Mouse (Mus musculus) mesoderm, embryonic 11.5 days (tissue): ENCODE data around the gene Olfr231.

Experiments
- DNase-seq: peaks from one replicate; pipeline ENCODE4 v3.0.0-alpha.2; 2012; ENCODE audit warnings: low read depth, low spot score

The Olfr231 gene

GRCm38 (mm10) chr1:174121062-174121461 lies at the start of gene Olfr231:
Olfr231 (minus strand) TSS chr1:174121162.
- no peak for DNase-seq

DNA sequence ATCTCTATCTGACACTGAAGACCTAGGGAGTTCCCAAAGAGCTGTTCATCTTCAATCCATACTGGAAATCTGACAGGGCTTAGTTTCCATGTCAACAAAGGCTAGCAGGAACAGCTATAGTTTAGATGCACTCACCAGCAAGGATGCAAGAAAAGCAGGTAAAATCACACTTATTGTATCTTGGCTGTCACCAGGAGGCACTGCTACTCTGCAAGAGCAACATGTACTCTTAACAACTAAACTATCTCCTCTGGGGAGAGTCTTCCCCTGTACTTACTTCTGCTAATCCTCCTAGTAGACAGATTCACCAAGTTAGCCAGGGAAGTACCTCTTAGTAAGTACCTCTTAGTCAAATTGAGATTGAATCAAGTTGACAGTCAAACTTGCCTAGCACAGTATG lies 48.1 kb upstream of the Olfr231 start:
- peak; percentile 4 for DNase-seq

GRCm38 (mm10) chr1:174159095-174159494 lies 38.1 kb upstream of the Olfr231 start:
- DNase-seq = no peak

DNA sequence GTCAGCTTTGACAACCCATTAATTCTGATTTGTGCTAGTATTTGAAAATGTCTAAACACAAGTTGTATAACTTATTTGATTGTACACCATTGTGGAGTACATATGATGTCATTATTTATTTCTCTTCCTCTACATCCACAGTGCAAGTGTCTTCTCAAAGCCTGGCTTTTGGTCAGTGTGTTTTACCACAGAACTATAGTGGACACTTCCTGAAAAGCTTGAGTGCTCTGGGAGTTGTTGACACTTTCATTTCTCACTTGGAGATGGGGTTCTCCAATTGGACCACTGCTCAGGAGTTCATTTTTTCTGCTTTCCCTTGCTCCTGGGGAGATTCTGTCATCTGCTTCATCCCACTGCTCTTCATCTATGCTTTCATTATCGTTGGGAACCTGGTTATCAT lies 37.5 kb upstream of the Olfr231 start:
- DNase-seq = no peak

DNA sequence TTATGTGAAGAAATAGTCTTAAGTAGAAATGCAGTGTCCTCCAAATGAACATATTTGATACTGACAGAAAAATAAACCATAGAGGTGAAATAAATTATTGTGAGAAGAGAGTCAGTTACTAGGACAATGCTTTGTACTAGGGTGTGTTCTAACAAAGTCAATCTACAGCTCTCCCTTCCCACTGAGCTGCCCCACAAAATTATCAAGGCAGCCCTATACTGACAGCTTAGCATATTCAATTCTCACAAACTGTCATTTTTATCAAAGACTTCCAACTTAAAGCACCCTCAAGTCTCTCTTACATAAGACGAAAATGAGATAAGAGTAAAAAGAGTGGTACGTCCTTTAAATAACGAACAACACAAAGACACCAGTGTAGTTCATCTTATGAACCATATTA lies 36.7 kb upstream of the Olfr231 start:
- no peak for DNase-seq

DNA sequence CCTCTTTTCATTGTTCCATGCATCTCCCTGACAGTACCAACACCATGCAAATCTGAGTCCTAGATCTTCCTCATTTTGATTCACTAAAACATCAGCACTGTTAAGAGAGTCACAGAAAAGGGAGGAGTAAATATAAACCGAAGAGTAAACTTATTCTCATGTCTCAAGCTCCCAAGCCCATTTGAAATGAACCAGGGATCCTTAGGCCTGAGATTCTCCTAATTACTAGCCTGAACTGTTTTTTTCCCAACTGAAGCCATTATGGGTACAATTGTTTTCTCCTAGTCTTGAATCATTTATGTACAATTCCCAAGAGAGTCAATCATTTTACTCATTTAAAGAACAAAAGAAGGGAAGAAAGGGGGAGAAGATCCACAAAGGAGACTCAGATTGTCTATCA lies 34.4 kb upstream of the Olfr231 start, which contains the start of gene Olfr420:
TSS of gene Olfr420 (plus strand) at position 301 of the 400 bp plus-strand sequence.
- DNase-seq = no peak

DNA sequence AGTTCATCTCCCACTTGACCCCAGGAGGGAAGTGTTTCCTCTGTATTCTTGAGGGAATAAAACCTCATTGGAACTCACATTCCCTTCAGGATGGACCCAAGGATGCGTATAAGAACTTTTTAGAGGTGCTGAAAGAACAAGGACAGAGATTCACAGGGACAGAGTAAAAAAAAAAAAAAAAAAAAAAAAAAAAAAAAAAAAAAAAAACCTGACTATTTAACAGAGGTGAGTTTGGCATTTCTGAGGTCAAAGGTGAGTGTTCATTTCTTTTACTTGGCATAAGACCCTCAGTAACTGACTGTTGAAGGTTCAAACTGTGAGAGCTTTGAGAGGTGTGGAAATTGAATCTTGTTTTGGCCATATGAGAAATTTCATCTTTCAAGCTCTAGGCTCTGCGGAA lies 28.3 kb upstream of the Olfr231 start:
- no peak for DNase-seq

DNA sequence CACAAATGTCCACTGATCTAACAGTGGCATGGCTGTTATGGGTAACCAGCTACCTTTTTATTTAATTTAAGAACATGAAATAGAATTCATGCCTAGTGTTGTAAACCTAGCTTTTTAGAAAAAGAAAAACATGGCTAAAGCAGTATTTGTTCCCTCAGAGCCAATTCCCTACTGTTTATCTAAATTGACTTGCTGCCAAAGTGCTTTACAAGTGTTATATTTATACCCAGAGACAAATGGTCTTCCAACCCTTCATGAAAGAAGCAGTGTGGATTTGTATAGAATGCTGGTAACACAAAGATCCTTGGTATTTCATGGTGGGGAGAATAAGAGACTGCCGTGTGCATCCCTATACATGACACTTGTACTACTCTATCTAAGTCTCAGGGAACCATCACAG lies 25.7 kb upstream of the Olfr231 start:
- DNase-seq = no peak

- no peak for DNase-seq
Observed at GRCm38 (mm10) chr1:174141384-174141783, 20.4 kb upstream of the Olfr231 start.

DNA sequence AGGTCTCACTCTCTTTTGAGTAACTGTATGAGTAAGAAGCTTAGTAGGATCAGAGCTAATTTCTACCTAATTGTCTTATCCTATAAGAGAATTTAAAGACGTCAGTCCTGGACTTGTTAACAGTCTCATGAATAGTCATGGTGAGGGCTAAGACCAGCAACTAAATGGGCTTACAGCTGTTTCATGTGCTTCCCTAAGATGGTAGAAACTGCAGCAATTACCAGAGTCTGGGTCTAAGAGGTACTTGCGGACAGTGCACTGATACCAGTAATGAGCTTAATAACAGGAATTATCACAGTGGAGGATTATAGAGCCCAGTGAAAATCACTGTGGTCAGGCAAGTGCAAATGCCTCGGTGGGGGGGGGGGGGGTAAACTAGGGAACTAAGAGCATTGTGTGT lies 11.0 kb upstream of the Olfr231 start:
- DNase-seq = no peak

DNA sequence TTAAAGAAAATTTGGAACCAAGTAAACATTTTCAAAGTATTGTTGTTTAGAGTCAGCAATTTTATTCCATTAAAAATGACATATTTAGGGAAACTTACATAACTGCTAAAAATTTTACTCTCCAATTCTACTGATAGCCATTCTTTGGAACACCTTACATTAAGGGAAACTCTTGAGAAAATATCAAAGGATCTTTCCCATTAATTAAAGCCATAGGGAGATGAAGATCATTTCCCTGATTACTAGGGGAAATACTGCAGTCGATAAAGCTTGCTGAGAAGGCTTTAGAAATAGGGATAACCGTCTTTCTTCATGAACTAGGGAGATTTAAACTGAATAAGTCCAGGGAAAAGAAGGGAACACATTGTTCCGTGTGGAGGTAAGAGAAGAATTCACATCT lies 10.3 kb upstream of the Olfr231 start, which contains the start of gene Olfr424:
TSS of gene Olfr424 (plus strand) at position 301 of the 400 bp plus-strand sequence.
- no peak for DNase-seq

GRCm38 (mm10) chr1:174103735-174104134 lies 17.2 kb downstream of the Olfr231 start:
- no peak for DNase-seq

GRCm38 (mm10) chr1:174096591-174096990 lies 24.4 kb downstream of the Olfr231 start, which contains the start of gene Olfr427:
Olfr427 (plus strand) TSS chr1:174096891.
- no peak for DNase-seq

DNA sequence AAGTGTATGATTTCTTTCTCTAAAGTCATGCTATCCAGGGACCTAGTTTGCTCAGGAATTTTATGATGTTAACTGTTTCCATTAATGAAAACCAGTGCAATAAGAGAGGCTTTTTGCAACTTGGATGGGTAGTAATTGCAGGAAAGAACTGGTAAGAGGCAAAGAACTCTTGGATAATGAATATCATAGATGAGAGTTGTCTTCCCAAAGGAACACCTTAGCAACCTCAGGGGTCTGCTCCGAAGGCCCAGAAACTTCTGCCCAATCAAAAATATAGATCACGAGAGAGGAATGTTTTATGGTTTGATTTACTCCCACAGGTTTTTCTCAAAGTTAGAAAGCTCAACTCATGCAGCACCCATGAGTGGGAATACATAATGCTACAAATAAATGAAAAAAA lies 36.9 kb downstream of the Olfr231 start, which contains the start of gene Olfr429:
TSS of gene Olfr429 (plus strand) at position 301 of the 400 bp plus-strand sequence.
- no peak for DNase-seq

DNA sequence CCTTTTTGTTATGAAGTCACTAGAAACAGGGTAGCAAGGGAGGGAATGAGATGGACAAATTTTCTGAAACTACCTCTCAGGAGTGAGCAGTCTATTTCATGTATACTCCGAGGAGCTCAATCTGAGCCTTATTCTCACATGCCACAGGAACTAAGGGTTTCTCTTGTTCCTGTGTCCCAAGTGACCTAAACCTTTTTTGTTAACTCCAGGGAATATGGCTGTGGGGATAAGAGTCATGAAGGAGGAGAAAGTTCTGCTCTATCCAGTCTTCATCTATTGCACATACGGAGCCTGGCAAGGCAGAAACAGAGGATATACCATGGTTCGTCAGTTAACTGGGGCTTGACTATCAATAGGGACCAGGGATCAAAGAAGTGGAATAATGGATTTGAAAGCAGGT lies 54.7 kb downstream of the Olfr231 start, which contains the start of gene Olfr430:
TSS of gene Olfr430 (plus strand) at position 301 of the 400 bp plus-strand sequence.
- no peak for DNase-seq
